Mouse (Mus musculus): Measurements from ENCODE around the gene Gm4778.

DNA sequence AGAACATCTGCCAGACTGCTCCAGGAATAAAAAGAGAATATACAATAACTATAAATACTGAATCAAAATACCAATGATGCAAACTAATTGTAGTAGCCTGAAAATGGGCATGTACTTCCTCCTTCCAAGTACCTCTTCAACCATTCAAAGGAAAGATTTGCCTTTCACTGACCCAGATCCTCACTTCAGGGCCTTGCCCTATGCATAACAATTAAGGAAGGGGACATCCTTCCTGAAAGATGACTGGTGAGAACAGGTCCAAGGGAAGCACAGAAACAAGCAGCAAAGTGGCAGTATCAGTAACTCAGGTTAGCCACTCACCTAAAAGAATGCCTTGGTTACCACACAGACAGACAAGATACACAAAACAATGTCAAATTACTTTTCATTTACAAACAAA lies 43.1 kb downstream of the Gm4778 start:
- TF ChIP-seq POLR2A (IDR thresholded peaks at IDR 0.05; ENCODE audit: low read depth, low read length) (no peak), CTCF (IDR thresholded peaks at IDR 0.05; ENCODE audit: extremely low read depth, insufficient read depth, insufficient read length, insufficient replicate concordance) (no peak)
